Mouse (Mus musculus): ENCODE results near the gene Atmin. TPM values are rescaled to one million over a fixed set of nuclear protein-coding genes. Genes with fewer than 3 reads are reported as not detected.

Gene Atmin
- polyA plus RNA-seq, 1 experiment from 2014 or later: 16.7 TPM

DNA sequence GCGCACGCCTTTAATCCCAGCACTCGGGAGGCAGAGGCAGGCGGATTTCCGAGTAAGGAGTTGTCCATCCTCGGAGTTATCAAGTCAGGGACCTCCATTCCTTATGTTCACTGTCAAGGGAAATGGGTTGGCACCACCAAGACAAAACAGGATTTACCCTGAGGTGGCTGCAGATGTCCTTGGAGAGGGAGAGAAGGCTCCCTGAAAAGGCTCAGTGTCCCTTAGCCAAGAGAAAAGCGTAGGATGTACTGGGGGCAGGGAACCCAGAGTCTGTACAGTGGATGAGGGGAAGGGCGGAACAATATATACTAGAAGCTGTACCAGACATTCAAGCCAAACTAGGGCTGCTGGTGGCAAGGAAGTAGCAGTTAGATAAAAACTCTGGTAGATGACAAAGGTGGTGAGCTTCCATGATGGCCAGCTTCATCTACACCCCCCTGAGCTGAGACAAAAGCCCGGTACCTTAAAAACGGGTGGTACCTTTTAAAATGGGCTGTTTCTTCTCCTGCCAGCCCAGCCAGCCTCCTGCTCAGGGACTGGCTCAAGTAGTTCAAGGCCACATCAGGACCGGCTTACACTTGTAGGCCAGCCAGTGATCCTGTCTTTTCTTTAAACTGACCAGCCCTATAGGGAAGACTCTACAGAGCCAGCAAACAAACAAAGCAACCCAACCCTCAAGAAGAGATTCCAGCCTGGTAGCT lies 51.0 kb downstream of the Atmin start:
- Histone ChIP-seq H3K36me3 (no peaks in the 10 kb centered on the region), H3K9me3 (no peaks in the 10 kb centered on the region), H3K4me3 (peak overlapping the region; percentile 57), H3K27me3 (no peaks in the 10 kb centered on the region), H3K9ac (replicated peaks) (peak overlapping the region; percentile 44; the same call in 1 of the 2 replicates), H3K4me2 (replicated peaks) (peak overlapping the region; percentile 88), H3K27ac (replicated peaks) (0 out of 2 replicates have a peak overlapping the region, but pooled peaks have one; percentile 16), H3K4me1 (peaks cover 16% of the 10 kb centered on the region)
- WGBS: 63% methylated on average over 11 of the region's 11 CpGs
- ATAC-seq (replicated peaks): no peak

Other genes starting within 250 kb of the Atmin start
- 7.8 and 8.2 TPM in 2 replicates for gene Cdyl2, start 210.4 kb upstream of the Atmin start, polyA plus RNA-seq (2015; fragmentation: Nextera tagmentation; extraction: Ambion mirVana)
- gene Cmc2, start 21.9 kb upstream of the Atmin start, polyA plus RNA-seq (2015; fragmentation: Nextera tagmentation; extraction: Ambion mirVana): 40.7 and 41.2 TPM in 2 replicates
- 17.1 and 17.8 TPM in 2 replicates for gene Cenpn, start 21.7 kb upstream of the Atmin start, polyA plus RNA-seq (2015; fragmentation: Nextera tagmentation; extraction: Ambion mirVana)
- gene 1700030J22Rik, start 35.6 kb downstream of the Atmin start, polyA plus RNA-seq (2015; fragmentation: Nextera tagmentation; extraction: Ambion mirVana): 5.1 and 5.9 TPM in 2 replicates
- 78.3 and 83.0 TPM in 2 replicates for gene Gcsh, start 50.1 kb downstream of the Atmin start, polyA plus RNA-seq (2015; fragmentation: Nextera tagmentation; extraction: Ambion mirVana)
- not detected in 2 replicates for gene Pkd1l2, start 139.1 kb downstream of the Atmin start, polyA plus RNA-seq (2015; fragmentation: Nextera tagmentation; extraction: Ambion mirVana)
- gene Bco1, start 152.5 kb downstream of the Atmin start, polyA plus RNA-seq (2015; fragmentation: Nextera tagmentation; extraction: Ambion mirVana): 0.08 and 0.11 TPM in 2 replicates
- 3.2 and 3.5 TPM in 2 replicates for gene Gan, start 214.7 kb downstream of the Atmin start, polyA plus RNA-seq (2015; fragmentation: Nextera tagmentation; extraction: Ambion mirVana)